Mouse (Mus musculus) CD4-positive helper T cell, adult 2 months (primary cell): Measurements from ENCODE around the gene Ahctf1.
"Not testable (repeated sequence)": the region's sequence is repeated elsewhere in the genome, so short reads cannot be mapped to it uniquely, and the experiment has no call there.

ENCODE experiments used
- DNase-seq: peaks from one replicate; pipeline ENCODE4 v3.0.0-alpha.2; 2012; ENCODE audit warnings: low read depth, missing footprints, low spot score

Gene Ahctf1

GRCm38 (mm10) chr1:179715289-179715688 lies 88.2 kb downstream of the Ahctf1 start:
- not testable (repeated sequence) for DNase-seq

- DNase-seq = no peak
These were observed 90.1 kb downstream of the Ahctf1 start for GRCm38 (mm10) chr1:179713367-179713766.

GRCm38 (mm10) chr1:179712658-179713057 lies 90.8 kb downstream of the Ahctf1 start:
- no peak for DNase-seq

DNA sequence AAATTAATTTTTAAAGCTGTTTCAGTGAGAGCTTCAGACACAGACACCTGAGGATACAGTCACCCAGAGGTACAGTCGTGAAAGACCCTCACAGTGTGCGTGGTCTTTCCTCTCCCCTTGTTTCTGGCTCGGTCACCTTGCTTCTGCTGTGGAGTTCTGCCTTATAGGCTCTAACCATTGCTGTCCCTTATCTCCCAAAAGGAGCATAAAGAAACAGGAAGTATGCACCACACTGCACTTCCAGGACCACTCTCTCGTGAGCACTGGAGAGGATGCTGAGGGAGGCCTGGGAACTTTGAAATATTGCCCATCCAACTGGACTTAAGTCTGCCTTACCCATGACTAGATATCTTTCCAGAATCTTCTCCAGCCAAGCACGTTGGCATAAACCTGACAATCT lies 92.7 kb downstream of the Ahctf1 start:
- DNase-seq = no peak

DNA sequence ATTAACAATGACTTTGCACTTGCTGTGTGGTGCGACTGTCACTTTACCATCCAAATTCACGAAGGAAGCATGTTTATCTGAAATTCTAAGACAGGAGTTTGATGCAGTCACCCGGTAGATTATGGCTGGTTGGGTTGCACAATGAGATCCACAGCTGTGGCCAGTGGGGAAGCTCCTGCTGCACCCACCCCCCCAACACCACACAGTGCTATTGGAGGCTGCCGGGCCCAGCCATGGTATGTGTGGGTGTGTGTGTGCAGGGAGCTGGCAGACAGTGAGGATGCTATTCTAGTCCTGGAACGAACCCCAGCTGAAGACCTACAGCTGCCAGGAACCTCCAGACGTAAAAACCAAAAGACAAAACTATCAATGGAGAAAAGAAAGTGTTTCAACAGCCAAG lies 94.1 kb downstream of the Ahctf1 start:
- DNase-seq = no peak

GRCm38 (mm10) chr1:179705154-179705553 lies 98.3 kb downstream of the Ahctf1 start:
- DNase-seq = no peak

GRCm38 (mm10) chr1:179704150-179704549 lies 99.3 kb downstream of the Ahctf1 start:
- no peak for DNase-seq
